Comparison of ENCODE assay signal across 26 mouse cellular contexts in genomic region chr6:138761991-138762390, GRCm38 (mm10).
"Had no signal": no experiment of that assay in that cellular context is flagged by ENCODE, and none has a peak within 500 bp of the region (broad histone marks: within the 10 kb centered on the region; RNA-seq: fewer than 3 reads in every experiment).

No protein-coding gene starts in this region.

- H3K9me3 ChIP-seq: embryonic facial prominence, embryonic 10.5 days; embryonic facial prominence, embryonic 12.5 days; embryonic facial prominence, embryonic 13.5 days; embryonic facial prominence, embryonic 15.5 days; forebrain, embryonic 12.5 days; forebrain, embryonic 15.5 days; heart, embryonic 10.5 days had no signal

- H3K27ac ChIP-seq: embryonic facial prominence, embryonic 10.5 days; embryonic facial prominence, embryonic 12.5 days; embryonic facial prominence, embryonic 13.5 days; embryonic facial prominence, embryonic 15.5 days; forebrain, embryonic 12.5 days; gastrocnemius, adult 2 months; heart, adult 2 months; heart, embryonic 10.5 days had no signal

- H3K36me3 ChIP-seq: embryonic facial prominence, embryonic 10.5 days; embryonic facial prominence, embryonic 12.5 days; embryonic facial prominence, embryonic 13.5 days; embryonic facial prominence, embryonic 15.5 days; forebrain, embryonic 12.5 days; forebrain, embryonic 15.5 days; heart, embryonic 10.5 days had no signal

- ATAC-seq: forebrain, embryonic 15.5 days; forebrain, postnatal 0 days had no signal

- H3K4me3 ChIP-seq: embryonic facial prominence, embryonic 10.5 days; embryonic facial prominence, embryonic 12.5 days; embryonic facial prominence, embryonic 13.5 days; embryonic facial prominence, embryonic 15.5 days; erythroblast, embryonic 14.5 days; forebrain, embryonic 12.5 days; forebrain, embryonic 15.5 days; gastrocnemius, adult 2 months; heart, adult 2 months; heart, embryonic 10.5 days had no signal

- DNase-seq: cerebellum, adult 2 months; cerebellum, adult 8-10 months; cerebellum, adult 9-10 months; cerebellum, adult 9-11 months; cerebellum, postnatal 10 days; cerebellum, postnatal 14 days; cerebellum, postnatal 25 days; cerebellum, postnatal 36 days; embryo, embryonic 11 days; forebrain, postnatal 0 days; gastrocnemius, adult 2 months; gastrocnemius, postnatal 10 days; gastrocnemius, postnatal 14 days; gastrocnemius, postnatal 25 days; gastrocnemius, postnatal 36 days; heart, adult 11 months; heart, adult 18-20 months; heart, adult 2 months had no signal

- H3K27me3 ChIP-seq: embryonic facial prominence, embryonic 12.5 days; embryonic facial prominence, embryonic 13.5 days; embryonic facial prominence, embryonic 15.5 days had no signal

- H3K9ac ChIP-seq: embryonic facial prominence, embryonic 12.5 days; embryonic facial prominence, embryonic 13.5 days; embryonic facial prominence, embryonic 15.5 days; forebrain, embryonic 12.5 days; forebrain, embryonic 15.5 days; forebrain, postnatal 0 days had no signal

- H3K4me2 ChIP-seq: embryonic facial prominence, embryonic 12.5 days; embryonic facial prominence, embryonic 13.5 days; embryonic facial prominence, embryonic 15.5 days; forebrain, embryonic 12.5 days; forebrain, embryonic 15.5 days had no signal

- H3K4me1 ChIP-seq: embryonic facial prominence, embryonic 10.5 days; embryonic facial prominence, embryonic 12.5 days; embryonic facial prominence, embryonic 13.5 days; embryonic facial prominence, embryonic 15.5 days; forebrain, embryonic 12.5 days; forebrain, embryonic 15.5 days; heart, embryonic 10.5 days had no signal
